Comparison of ENCODE assay signal across 24 mouse cellular contexts in the genomic region with DNA sequence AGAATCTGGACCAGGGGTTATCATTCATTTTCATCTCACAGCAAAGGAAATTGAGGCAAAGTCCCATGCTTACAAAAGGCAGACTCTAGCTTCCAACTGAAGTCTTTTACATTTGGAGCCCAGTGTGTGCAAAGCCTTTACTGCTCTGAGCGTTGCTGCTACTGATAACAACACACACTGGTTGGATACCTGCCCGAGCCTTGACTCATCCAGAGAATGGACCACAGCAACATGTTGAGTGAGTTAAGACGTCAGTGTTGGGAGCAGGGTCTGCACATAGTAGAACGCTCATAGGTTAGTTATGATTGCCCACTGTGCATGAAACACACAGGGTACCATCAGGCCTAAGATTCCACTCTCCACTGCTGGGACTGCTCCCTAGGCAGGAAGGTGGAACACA. TPM values are rescaled to one million over a fixed set of nuclear protein-coding genes. Genes with fewer than 3 reads are reported as not detected.
"Had no signal": no experiment of that assay in that cellular context is flagged by ENCODE, and none has a peak within 500 bp of the region (broad histone marks: within the 10 kb centered on the region; RNA-seq: fewer than 3 reads in every experiment).

No protein-coding gene starts in this region.

- H3K36me3 ChIP-seq: neural tube, embryonic 13.5 days; neural tube, embryonic 15.5 days; stomach, embryonic 15.5 days had no signal

- DNase-seq: retina, postnatal 1 day; right cerebral cortex, adult 18-20 months; right cerebral cortex, postnatal 14 days; right cerebral cortex, postnatal 25 days; right cerebral cortex, postnatal 4 days; spleen, adult 18-20 months; thymus, adult 18-20 months; thymus, adult 2 months; thymus, postnatal 14 days; thymus, postnatal 25 days; thymus, postnatal 36 days; thymus, postnatal 4 days had no signal

- H3K9me3 ChIP-seq: neural tube, embryonic 13.5 days; neural tube, embryonic 15.5 days; stomach, embryonic 15.5 days had no signal

- H3K27ac ChIP-seq: neural tube, embryonic 13.5 days; neural tube, embryonic 15.5 days; stomach, embryonic 15.5 days; stomach, postnatal 0 days had no signal

- H3K4me1 ChIP-seq: neural tube, embryonic 13.5 days; neural tube, embryonic 15.5 days; stomach, embryonic 15.5 days had no signal

- H3K4me3 ChIP-seq: neural tube, embryonic 13.5 days; neural tube, embryonic 15.5 days; stomach, embryonic 15.5 days had no signal

- H3K27me3 ChIP-seq: neural tube, embryonic 13.5 days; neural tube, embryonic 15.5 days; stomach, embryonic 15.5 days had no signal

- H3K9ac ChIP-seq: neural tube, embryonic 13.5 days; neural tube, embryonic 15.5 days; stomach, embryonic 15.5 days had no signal

- H3K4me2 ChIP-seq: neural tube, embryonic 13.5 days; neural tube, embryonic 15.5 days; stomach, embryonic 15.5 days had no signal

RNA-seq across cellular contexts. Expression of gene Ccdc113, which starts 9.9 kb away (rescaled TPM):
- total RNA-seq: neutrophil, adult 5-6 weeks had no signal
- polyA plus RNA-seq: small intestine, adult 2 months; spleen, adult 2 months; stomach, embryonic 14.5 days had no signal

RNA-seq across cellular contexts. Expression of gene Prss54, which starts 52.1 kb away (rescaled TPM):
- total RNA-seq: neutrophil, adult 5-6 weeks had no signal
- polyA plus RNA-seq: neural tube, embryonic 13.5 days; neural tube, embryonic 14.5 days; neural tube, embryonic 15.5 days; small intestine, adult 2 months; spleen, adult 2 months; stomach, embryonic 14.5 days; stomach, embryonic 15.5 days; stomach, embryonic 16.5 days; stomach, postnatal 0 days; thymus, postnatal 0 days; urinary bladder, adult 2 months had no signal
